Mouse (Mus musculus) cerebellum, adult 11-12 months (tissue): ENCODE measurements around the gene Nlrp4e.
"Not testable (repeated sequence)": the region's sequence is repeated elsewhere in the genome, so short reads cannot be mapped to it uniquely, and the experiment has no call there.

Experiments used
- DNase-seq: peaks from one replicate; pipeline ENCODE4 v3.0.0; 2022

Nlrp4e gene

DNA sequence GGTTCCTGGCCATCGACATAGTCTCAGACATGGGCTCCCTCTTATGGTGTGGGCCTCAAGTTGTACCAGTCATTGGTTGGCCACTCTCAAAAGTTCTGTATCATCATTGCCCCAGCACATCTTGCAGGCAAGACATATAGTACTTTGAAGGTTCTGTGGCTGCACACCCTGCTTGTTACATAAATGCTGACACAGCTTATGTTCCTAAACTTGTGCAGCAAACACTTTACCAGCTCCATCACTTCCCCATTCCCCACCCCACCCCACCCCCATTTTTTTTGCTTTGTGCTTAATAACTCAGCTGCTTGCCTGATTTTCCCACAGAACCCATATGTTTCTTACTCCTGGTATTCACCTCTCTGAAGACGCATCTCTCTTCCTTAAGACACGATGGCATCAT, at the start of gene Nlrp4e:
Gene Nlrp4e, plus strand, starts transcription at position 301 of the 400 bp plus-strand sequence.
- DNase-seq = not testable (repeated sequence)

GRCm38 (mm10) chr7:23251582-23251981, 49.4 kb upstream of the Nlrp4e start, which contains the start of gene Vmn1r166:
Gene Vmn1r166, minus strand, starts transcription at chr7:23251682.
- not testable (repeated sequence) for DNase-seq

DNA sequence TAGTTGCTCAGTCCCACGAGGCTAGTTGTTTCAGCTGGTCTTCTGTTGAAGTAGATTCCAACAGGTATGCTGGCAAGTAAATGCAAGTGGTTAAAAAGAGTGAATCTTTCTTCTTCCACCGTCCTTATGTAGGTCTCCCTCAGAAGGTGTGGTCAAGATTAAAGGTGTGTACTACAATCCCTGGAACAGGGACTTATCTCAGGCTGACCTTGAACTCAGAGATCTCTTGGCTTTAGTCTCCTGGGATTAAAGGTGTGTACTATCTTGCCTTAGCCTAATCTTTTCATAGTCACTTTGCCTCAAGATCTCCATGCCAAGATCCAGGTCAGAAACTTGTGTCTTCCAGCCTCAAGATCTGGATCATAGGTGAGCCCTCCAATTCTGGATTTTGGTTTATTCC, 22.2 kb upstream of the Nlrp4e start, which contains the start of gene Gm6902:
Gene Gm6902, minus strand, starts transcription at position 101 of the 400 bp plus-strand sequence.
- DNase-seq = not testable (repeated sequence)

DNA sequence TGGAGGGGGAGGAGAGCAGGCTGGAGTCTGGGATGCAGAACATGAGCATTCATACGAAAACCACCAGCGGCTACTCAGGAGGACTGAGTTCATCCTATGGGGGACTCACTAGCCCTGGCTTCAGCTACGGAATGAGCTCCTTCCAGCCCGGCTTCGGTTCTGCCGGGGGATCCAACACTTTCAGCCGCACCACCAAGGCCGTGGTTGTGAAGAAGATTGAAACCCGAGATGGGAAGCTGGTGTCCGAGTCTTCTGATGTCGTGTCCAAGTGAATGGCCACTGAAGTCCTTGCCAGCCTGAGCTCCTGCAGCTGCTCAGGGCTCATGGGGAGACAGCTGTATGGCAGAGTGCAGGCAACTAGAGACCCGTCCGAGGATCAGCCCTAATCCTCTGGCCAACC, 57.3 kb downstream of the Nlrp4e start:
- DNase-seq = not testable (repeated sequence)

DNA sequence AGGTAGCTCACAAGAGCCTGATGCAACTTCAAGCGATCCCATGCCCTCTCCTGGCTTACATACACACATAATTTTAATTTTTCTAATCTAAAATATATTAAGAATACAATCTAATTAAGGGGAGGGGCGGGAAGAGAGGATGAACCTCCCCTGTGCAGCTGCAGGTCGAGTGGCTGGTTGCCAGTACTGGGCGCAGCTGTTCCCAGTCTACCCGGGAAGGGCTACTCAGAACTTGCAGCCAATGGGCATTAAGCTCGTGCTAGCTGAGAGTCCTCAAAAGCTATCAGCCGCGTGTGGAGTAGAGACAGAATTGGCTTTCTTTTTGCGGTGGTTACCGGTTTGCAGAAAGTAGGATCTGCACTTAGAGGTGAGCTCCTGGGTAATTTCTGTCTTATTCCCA, 84.6 kb downstream of the Nlrp4e start, which contains the start of gene Nlrp5:
Gene Nlrp5, plus strand, starts transcription at position 301 of the 400 bp plus-strand sequence.
- no peak for DNase-seq
